In genomic region chr17:13759156-13759852, GRCm38 (mm10) we compare ENCODE assay signal across 8 mouse cellular contexts. TPM values are rescaled to one million over a fixed set of nuclear protein-coding genes. Genes with fewer than 3 reads are reported as not detected.
A peak's percentile ranks its signal among the peaks of the same experiment; 100 is the strongest.
DNase-seq lines count a peak whose midpoint lies in the region; ATAC-seq and TF ChIP-seq lines count a peak whose summit lies in the region.

No protein-coding gene starts in this region.

- ATAC-seq in forebrain, postnatal 0 days = peak; percentile 66
- no peak for ATAC-seq in neural tube, embryonic 11.5 days (ENCODE audit: insufficient read depth, low FRiP score, low TSS enrichment)

- no peak for DNase-seq in lung, adult 2 months
- no peak for DNase-seq in lung, postnatal 25 days (ENCODE audit: low spot score)
- DNase-seq in cerebellum, adult 18-20 months = peak; percentile 37 to 52
- DNase-seq in forebrain, postnatal 0 days = peak; percentile 86
- peak; percentile 55 to 77 for DNase-seq in kidney, postnatal 25 days
- peak; percentile 43 for DNase-seq in neural tube, embryonic 11.5 days (ENCODE audit: low spot score)
- no peak for DNase-seq in ovary, postnatal 36 days (ENCODE audit: low spot score)
- no peak for DNase-seq in T-cell, adult 2 months (ENCODE audit: low spot score)

- peak overlapping the region; percentile 78 for H3K4me2 ChIP-seq in forebrain, postnatal 0 days (ENCODE audit: low read depth)
- H3K4me2 ChIP-seq in neural tube, embryonic 11.5 days (ENCODE audit: low read depth) = peak overlapping the region; percentile 100

- no peaks in the 10 kb centered on the region for H3K9me3 ChIP-seq in forebrain, postnatal 0 days (ENCODE audit: low read length)
- H3K9me3 ChIP-seq in neural tube, embryonic 11.5 days (ENCODE audit: control insufficient read depth, low read length) = no peaks in the 10 kb centered on the region

- peak overlapping the region; percentile 99 for H3K27ac ChIP-seq in forebrain, postnatal 0 days (ENCODE audit: low read depth, low read length)
- H3K27ac ChIP-seq in neural tube, embryonic 11.5 days (ENCODE audit: low read depth, low read length) = peak overlapping the region; percentile 92

- H3K4me1 ChIP-seq in lung, adult 2 months (ENCODE audit: control insufficient read depth, insufficient read depth, low read length) = peaks cover 9% of the 10 kb centered on the region; the same call in 1 of the 2 replicates
- H3K4me1 ChIP-seq in forebrain, postnatal 0 days (ENCODE audit: insufficient read depth) = peaks cover 15% of the 10 kb centered on the region; the same call in 1 of the 2 replicates
- H3K4me1 ChIP-seq in neural tube, embryonic 11.5 days (ENCODE audit: control insufficient read depth, insufficient read depth, low read length) = peaks cover 4% of the 10 kb centered on the region; the same call in 1 of the 2 replicates

- WGBS in lung, adult 2 months = 24% methylated on average over 13 of the region's 13 CpGs
- 2% methylated on average over 13 of the region's 13 CpGs for WGBS in forebrain, postnatal 0 days
- WGBS in neural tube, embryonic 11.5 days = 6% methylated on average over 13 of the region's 13 CpGs

- TF ChIP-seq POLR2A in lung, adult 2 months (IDR thresholded peaks at IDR 0.05; ENCODE audit: borderline replicate concordance, extremely low read depth, low read depth, low read length) = no peak

- peak overlapping the region; percentile 100 for H3K9ac ChIP-seq in forebrain, postnatal 0 days
- peak overlapping the region; percentile 89 for H3K9ac ChIP-seq in neural tube, embryonic 11.5 days (ENCODE audit: low read length)

- no peaks in the 10 kb centered on the region for H3K27me3 ChIP-seq in forebrain, postnatal 0 days (ENCODE audit: insufficient read depth, low read length)
- no peaks in the 10 kb centered on the region for H3K27me3 ChIP-seq in neural tube, embryonic 11.5 days (ENCODE audit: control insufficient read depth, insufficient read depth, low read length)

- no peaks in the 10 kb centered on the region for H3K36me3 ChIP-seq in forebrain, postnatal 0 days (ENCODE audit: insufficient read depth)
- H3K36me3 ChIP-seq in neural tube, embryonic 11.5 days (ENCODE audit: control insufficient read depth, insufficient read depth, low read length) = no peaks in the 10 kb centered on the region; the same call in 1 of the 2 replicates

- no peak for TF ChIP-seq CTCF in lung, adult 2 months (IDR thresholded peaks at IDR 0.05; ENCODE audit: insufficient read depth, low read length)
- no peak for TF ChIP-seq CTCF in forebrain, postnatal 0 days (IDR thresholded peaks at IDR 0.05; ENCODE audit: low read depth)

- peak overlapping the region; percentile 96 for H3K4me3 ChIP-seq in lung, adult 2 months (replicated peaks; ENCODE audit: extremely low read depth, low read depth, low read length)
- peak overlapping the region; percentile 98 for H3K4me3 ChIP-seq in forebrain, postnatal 0 days (ENCODE audit: low read depth, low read length)
- peak overlapping the region; percentile 99 for H3K4me3 ChIP-seq in neural tube, embryonic 11.5 days (ENCODE audit: low read depth, low read length)

RNA-seq across cellular contexts. Expression of gene Afdn, which starts 1.0 kb away (rescaled TPM):
- polyA plus RNA-seq in lung, adult 2 months (2012; rRNA removed) = 52.2 and 78.2 TPM in 2 replicates
- 141 and 146 TPM in 2 replicates for total RNA-seq in forebrain, postnatal 0 days (2014; rRNA removed)
- 92.5 and 129 TPM in 2 replicates for polyA plus RNA-seq in forebrain, postnatal 0 days (2015; fragmentation: Nextera tagmentation; extraction: Ambion mirVana)
- 90.1 and 95.5 TPM in 2 replicates for polyA plus RNA-seq in neural tube, embryonic 11.5 days (2014; fragmentation: Nextera tagmentation; extraction: Ambion mirVana)

RNA-seq across cellular contexts. Expression of gene Tcte2, which starts 2.3 kb away (rescaled TPM):
- 6.2 and 8.1 TPM in 2 replicates for polyA plus RNA-seq in lung, adult 2 months (2012; rRNA removed)
- total RNA-seq in forebrain, postnatal 0 days (2014; rRNA removed) = 22.7 and 22.9 TPM in 2 replicates
- 9.3 and 10.7 TPM in 2 replicates for polyA plus RNA-seq in forebrain, postnatal 0 days (2015; fragmentation: Nextera tagmentation; extraction: Ambion mirVana)
- 5.0 and 6.8 TPM in 2 replicates for polyA plus RNA-seq in neural tube, embryonic 11.5 days (2014; fragmentation: Nextera tagmentation; extraction: Ambion mirVana)

Comparison
In these comparisons a context has a peak if more than half of its experiments do, and no peak if none do; other contexts are left out.
1. DNase-seq: peak in cerebellum, adult 18-20 months (2 of 2), forebrain, postnatal 0 days (single experiment), kidney, postnatal 25 days (2 of 2) and neural tube, embryonic 11.5 days (single experiment); none in lung, adult 2 months (single experiment), lung, postnatal 25 days (single experiment), ovary, postnatal 36 days (single experiment) and T-cell, adult 2 months (single experiment).
2. Peak in every context shown above with its lines, with median percentiles within 50 percentile points of each other: H3K4me3 ChIP-seq.